Mouse (Mus musculus): ENCODE results near the gene Auh.
A peak's percentile ranks its signal among the peaks of the same experiment; 100 is the strongest.

Auh gene

GRCm38 (mm10) chr13:52833748-52834147, 95.7 kb downstream of the Auh start:
- no peak for DNase-seq (ENCODE audit: low spot score)

- no peak for DNase-seq (ENCODE audit: low spot score)
Observed at GRCm38 (mm10) chr13:52833220-52833619, 96.3 kb downstream of the Auh start.

GRCm38 (mm10) chr13:52832481-52833170, 96.9 kb downstream of the Auh start:
- DNase-seq (ENCODE audit: low spot score): no peak

GRCm38 (mm10) chr13:52831037-52831757, 98.3 kb downstream of the Auh start:
- no peak for DNase-seq (ENCODE audit: low spot score)

- DNase-seq (ENCODE audit: low spot score): no peak
Observed at GRCm38 (mm10) chr13:52828946-52829523, 100.4 kb downstream of the Auh start.

- DNase-seq (ENCODE audit: low spot score): no peak
Observed at GRCm38 (mm10) chr13:52828217-52828616, 101.3 kb downstream of the Auh start.

GRCm38 (mm10) chr13:52826666-52827065, 102.8 kb downstream of the Auh start:
- no peak for DNase-seq (ENCODE audit: low spot score)

- DNase-seq (ENCODE audit: low spot score): no peak
Observed at GRCm38 (mm10) chr13:52824754-52825153, 104.7 kb downstream of the Auh start.

GRCm38 (mm10) chr13:52822165-52823149, 107.0 kb downstream of the Auh start:
- DNase-seq (ENCODE audit: low spot score): peak; percentile 50

- DNase-seq (ENCODE audit: low spot score): no peak
Observed at GRCm38 (mm10) chr13:52821571-52821970, 107.9 kb downstream of the Auh start.

- DNase-seq (ENCODE audit: low spot score): no peak
Observed at GRCm38 (mm10) chr13:52819901-52820300, 109.6 kb downstream of the Auh start.

GRCm38 (mm10) chr13:52818760-52819159, 110.7 kb downstream of the Auh start:
- DNase-seq (ENCODE audit: low spot score): peak; percentile 44

- no peak for DNase-seq (ENCODE audit: low spot score)
Observed at GRCm38 (mm10) chr13:52817991-52818491, 111.4 kb downstream of the Auh start.

- DNase-seq (ENCODE audit: low spot score): no peak
Observed at GRCm38 (mm10) chr13:52813750-52814149, 115.7 kb downstream of the Auh start.

- DNase-seq (ENCODE audit: low spot score): no peak
Observed at GRCm38 (mm10) chr13:52812549-52813515, 116.6 kb downstream of the Auh start.

GRCm38 (mm10) chr13:52807722-52808121, 121.8 kb downstream of the Auh start:
- DNase-seq (ENCODE audit: low spot score): no peak

- DNase-seq (ENCODE audit: low spot score): no peak
Observed at GRCm38 (mm10) chr13:52806029-52806428, 123.5 kb downstream of the Auh start.

- no peak for DNase-seq (ENCODE audit: low spot score)
Observed at GRCm38 (mm10) chr13:52805581-52805980, 123.9 kb downstream of the Auh start.

- DNase-seq (ENCODE audit: low spot score): no peak
Observed at GRCm38 (mm10) chr13:52802482-52802881, 127.0 kb downstream of the Auh start.

GRCm38 (mm10) chr13:52800687-52801341, 128.7 kb downstream of the Auh start:
- no peak for DNase-seq (ENCODE audit: low spot score)

Measured in urinary bladder, postnatal 25 days (tissue).